Mouse (Mus musculus) bone marrow, adult 2 months (tissue): ENCODE measurements around the gene Grasp. TPM values are rescaled to one million over a fixed set of nuclear protein-coding genes. Genes with fewer than 3 reads are reported as not detected.

Experiments
- H3K27ac ChIP-seq: fragments of 200-500 bp; 2 replicates; pipeline ENCODE4 v1.5.1; 2012; ENCODE audit warnings: low read depth, mild to moderate bottlenecking, control low read depth, inconsistent platforms, low read length; ENCODE audit not compliant: control insufficient read depth, poor library complexity, insufficient read depth
- H3K4me1 ChIP-seq: fragments of 200-500 bp; 2 replicates; pipeline ENCODE4 v1.6.1; 2011; ENCODE audit warnings: low read length; ENCODE audit not compliant: control insufficient read depth, insufficient read depth
- H3K4me3 ChIP-seq: fragments of 200-500 bp; replicated peaks from 2 replicates; pipeline ENCODE3; 2011; ENCODE audit warnings: mild to moderate bottlenecking, low read depth, low read length, control low read depth; ENCODE audit not compliant: control insufficient read depth
- CTCF ChIP-seq: fragments of 200-500 bp; IDR thresholded peaks from 2 replicates; pipeline ENCODE4 v1.5.1; 2011; ENCODE audit warnings: low read length, control low read depth; ENCODE audit not compliant: control insufficient read depth, insufficient read depth
- POLR2A ChIP-seq: fragments of 200-500 bp; IDR thresholded peaks from 2 replicates; pipeline ENCODE4 v1.6.1; 2011; ENCODE audit warnings: low read depth, mild to moderate bottlenecking, control low read depth, low read length, borderline replicate concordance; ENCODE audit not compliant: control insufficient read depth
- WGBS: fragments of 180-500 bp; shearing (Covaris S2); methylation state at CpG from one replicate; pipeline ENCODE4 v1.1.7; 2018; 5-methylcytosine and 5-hydroxymethylcytosine counted together
- polyA plus RNA-seq: library from polyadenylated mRNA; stranded (reverse); fragments of >200 nt; gene quantifications from 2 replicates; pipeline ENCODE4 v1.2.4, GENCODE M21; 2011; ENCODE audit warnings: low replicate concordance; ENCODE audit not compliant: missing spikeins, insufficient read depth, insufficient read length

The Grasp gene
- polyA plus RNA-seq, 1 experiment, result 2.5 TPM

DNA sequence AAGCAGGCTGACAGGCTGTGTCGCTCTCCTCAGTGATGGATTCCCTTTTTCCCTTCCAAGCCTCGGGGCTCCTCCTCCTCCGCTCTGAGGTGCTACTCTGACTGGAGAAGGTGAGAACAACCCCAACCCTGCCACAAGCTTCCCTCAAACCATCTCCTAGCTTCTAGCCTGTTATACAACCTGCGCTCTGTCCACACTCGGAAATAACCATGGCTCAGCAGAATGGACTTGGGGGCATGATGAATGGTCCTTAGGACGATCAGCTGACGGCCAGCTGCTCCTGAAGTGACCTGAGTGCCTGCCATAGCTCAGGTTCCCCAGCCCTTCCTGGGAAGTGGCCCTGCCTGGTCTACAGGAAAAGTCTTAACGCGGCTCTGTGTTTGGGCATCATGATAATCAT, 17.9 kb downstream of the Grasp start:
- no peak overlapping the region for H3K27ac ChIP-seq
- 75% methylated on average over 9 of the region's 9 CpGs for WGBS
- TF ChIP-seq CTCF (no peak), POLR2A (no peak)
- H3K4me1 ChIP-seq, result peaks cover 5% of the 10 kb centered on the region
- H3K4me3 ChIP-seq, result no peak overlapping the region

DNA sequence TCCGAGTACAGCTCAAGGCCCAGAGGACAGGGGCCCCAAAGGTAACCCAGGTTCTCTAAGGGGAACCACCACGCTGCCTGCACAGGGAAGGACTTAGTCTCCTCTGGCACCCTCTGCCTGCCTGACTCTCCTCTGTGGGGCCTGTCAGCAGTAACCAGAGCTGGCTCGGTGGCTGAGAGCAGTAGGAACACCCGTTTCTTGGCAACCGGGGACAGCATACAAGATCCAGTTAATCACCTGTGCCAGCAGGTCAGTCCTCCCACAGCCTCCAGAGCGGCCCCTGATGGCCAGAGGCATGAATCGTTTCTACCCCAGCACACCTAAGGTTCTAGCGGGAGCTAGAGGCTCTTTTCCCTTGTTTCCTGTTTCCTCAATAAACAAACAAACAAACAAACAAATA, 18.7 kb downstream of the Grasp start:
- WGBS, result 41% methylated on average over 8 of the region's 8 CpGs
- Histone ChIP-seq H3K4me3 (no peak overlapping the region), H3K27ac (no peak overlapping the region), H3K4me1 (peaks cover 7% of the 10 kb centered on the region)
- peak; percentile 19; the same call in 1 of the 2 replicates for TF ChIP-seq CTCF
- no peak for TF ChIP-seq POLR2A

- Histone ChIP-seq H3K27ac (peak overlapping the region; percentile 70), H3K4me1 (peaks cover 9% of the 10 kb centered on the region), H3K4me3 (no peak overlapping the region)
- 6% methylated on average over 3 of the region's 3 CpGs for WGBS
- no peak for TF ChIP-seq CTCF
- no peak for TF ChIP-seq POLR2A
Measured at GRCm38 (mm10) chr15:101244012-101244411, 20.0 kb downstream of the Grasp start.

DNA sequence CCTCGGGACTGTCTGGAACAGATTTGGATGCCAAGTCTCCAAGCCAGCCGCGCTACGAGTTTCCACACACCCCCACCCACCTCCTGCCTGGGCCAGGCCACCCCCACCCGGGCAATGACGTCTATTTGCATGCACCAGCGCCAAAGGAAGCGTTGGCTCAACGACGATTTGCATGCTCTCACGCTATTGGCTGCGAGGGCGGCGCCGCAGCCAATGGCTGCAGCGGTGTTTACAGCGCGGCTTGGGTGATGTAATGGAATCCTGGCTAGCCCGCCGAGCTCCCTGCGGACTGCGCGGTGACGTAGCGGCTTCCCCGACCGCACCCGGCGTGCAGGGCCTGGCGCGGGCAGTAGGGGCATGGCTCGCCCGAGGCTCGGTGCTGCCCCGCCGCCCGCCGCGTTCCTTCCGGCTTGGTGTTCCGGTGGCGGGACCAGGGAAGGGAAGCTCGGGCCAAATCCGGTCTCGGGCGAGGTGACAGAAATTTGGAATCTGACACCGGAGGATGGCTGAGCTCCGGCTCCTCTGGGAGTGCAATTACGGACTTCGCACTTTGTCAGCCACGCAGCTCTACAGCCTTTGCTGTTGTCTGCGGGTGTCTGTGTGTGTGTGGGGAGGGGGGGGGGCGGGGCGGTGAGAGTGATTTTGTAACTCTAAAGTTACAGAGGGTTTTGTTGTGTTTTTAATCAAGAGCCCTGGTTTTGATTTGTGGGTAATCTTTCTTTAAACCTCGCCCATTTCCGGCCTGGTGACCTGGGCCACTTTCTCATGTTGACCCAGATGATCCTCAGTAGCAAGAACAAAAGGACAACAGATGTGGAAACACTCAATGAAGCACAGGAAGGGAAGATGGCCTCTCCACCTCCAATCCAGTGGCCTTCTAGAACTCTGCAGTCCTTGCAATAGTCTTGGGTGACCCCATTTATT, 22.5 kb downstream of the Grasp start:
- H3K27ac ChIP-seq, result peak overlapping the region; percentile 97
- H3K4me1 ChIP-seq, result peaks cover 8% of the 10 kb centered on the region
- peak overlapping the region; percentile 48 for H3K4me3 ChIP-seq
- TF ChIP-seq CTCF (no peak), POLR2A (peak; percentile 67; the same call in 1 of the 2 replicates)
- under 1% methylated on average over 56 of the region's 56 CpGs for WGBS

GRCm38 (mm10) chr15:101247155-101247498, 23.1 kb downstream of the Grasp start:
- WGBS, result 54% methylated on average over 1 of the region's 1 CpGs
- H3K4me3 ChIP-seq, result no peak overlapping the region

GRCm38 (mm10) chr15:101248029-101248710, 24.2 kb downstream of the Grasp start:
- Histone ChIP-seq H3K27ac (peak overlapping the region; percentile 67), H3K4me1 (peaks cover 9% of the 10 kb centered on the region), H3K4me3 (no peak overlapping the region)
- 22% methylated on average over 5 of the region's 5 CpGs for WGBS
- TF ChIP-seq POLR2A (no peak), CTCF (no peak)

More at GRCm38 (mm10) chr15:101247155-101247498, 23.1 kb downstream of the Grasp start:
- peaks cover 8% of the 10 kb centered on the region for H3K4me1 ChIP-seq
- TF ChIP-seq CTCF, result no peak
- no peak for TF ChIP-seq POLR2A
- peak overlapping the region; percentile 97 for H3K27ac ChIP-seq

DNA sequence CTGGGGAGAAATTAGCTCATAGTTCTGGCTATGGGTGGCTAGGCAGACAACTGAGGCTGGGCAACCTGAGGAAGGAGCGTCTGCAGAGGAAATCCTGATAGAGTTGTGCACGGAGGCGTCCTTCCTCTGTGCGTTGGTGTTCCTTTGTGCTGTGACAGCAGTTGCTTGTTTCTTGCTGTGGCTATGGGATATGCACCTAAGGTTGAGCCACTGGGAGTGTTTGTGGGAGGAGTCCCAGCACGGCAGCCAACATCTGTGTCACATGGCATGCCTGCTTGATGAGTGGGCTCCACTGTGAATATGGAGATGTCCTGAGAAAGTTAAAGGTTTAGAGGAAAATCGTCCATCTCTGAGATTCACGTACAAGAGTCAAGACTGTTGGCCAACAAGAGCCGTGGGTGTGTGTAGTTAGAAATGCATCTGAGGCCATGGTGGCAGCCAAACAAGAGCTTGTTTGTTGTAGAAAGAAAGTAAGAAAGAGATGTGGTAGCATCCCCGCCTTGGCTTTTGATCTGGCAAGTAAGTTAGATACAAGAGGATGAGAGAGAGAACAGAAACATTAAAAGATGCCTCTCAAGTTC, 26.3 kb downstream of the Grasp start:
- Histone ChIP-seq H3K4me3 (no peak overlapping the region), H3K4me1 (peaks cover 7% of the 10 kb centered on the region)
- WGBS, result 63% methylated on average over 9 of the region's 9 CpGs

GRCm38 (mm10) chr15:101251930-101252329, 27.9 kb downstream of the Grasp start:
- no peak overlapping the region for H3K27ac ChIP-seq
- no peak overlapping the region for H3K4me3 ChIP-seq
- H3K4me1 ChIP-seq, result peaks cover 10% of the 10 kb centered on the region
- no peak for TF ChIP-seq POLR2A
- TF ChIP-seq CTCF, result no peak
- 78% methylated on average over 5 of the region's 5 CpGs for WGBS

More for the DNA sequence above, 26.3 kb downstream of the Grasp start:
- H3K27ac ChIP-seq, result no peak overlapping the region
- TF ChIP-seq CTCF, result no peak
- no peak for TF ChIP-seq POLR2A

DNA sequence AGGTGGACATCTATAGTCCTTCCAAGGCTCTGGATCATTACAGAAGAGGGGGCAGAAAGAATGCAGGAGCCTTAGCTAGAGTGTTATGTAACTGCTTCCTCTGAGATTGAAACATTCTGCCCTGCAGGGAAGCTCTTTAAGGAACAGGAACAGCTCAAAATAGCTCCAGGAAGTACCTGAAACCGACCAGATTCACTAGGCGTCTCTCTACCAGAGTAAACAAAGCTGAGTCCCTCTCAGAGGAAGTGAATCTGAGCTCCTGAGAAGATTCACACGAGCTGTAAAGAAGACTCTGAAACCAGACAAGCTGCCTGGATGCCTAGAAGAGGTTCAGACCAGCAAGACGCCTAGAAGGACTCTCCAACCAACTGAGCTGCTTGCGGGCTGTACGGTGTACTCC, 28.6 kb downstream of the Grasp start:
- 52% methylated on average over 6 of the region's 6 CpGs for WGBS
- no peak overlapping the region for H3K4me3 ChIP-seq
- H3K27ac ChIP-seq, result peak overlapping the region; percentile 56; the same call in 1 of the 2 replicates
- no peak for TF ChIP-seq POLR2A
- no peak for TF ChIP-seq CTCF
- peaks cover 11% of the 10 kb centered on the region for H3K4me1 ChIP-seq
